Mouse (Mus musculus) lung, adult 2 months (tissue): ENCODE results near the gene Slc10a4. TPM values are rescaled to one million over a fixed set of nuclear protein-coding genes. Genes with fewer than 3 reads are reported as not detected.

Source experiments
- DNase-seq: peaks from one replicate; pipeline ENCODE4 v3.0.0; 2022
- H3K4me1 ChIP-seq: fragments of 200-500 bp; 2 replicates; pipeline ENCODE4 v1.6.1; 2011; ENCODE audit warnings: low read length; ENCODE audit not compliant: control insufficient read depth, insufficient read depth
- H3K4me3 ChIP-seq: fragments of 200-500 bp; replicated peaks from 2 replicates; pipeline ENCODE3; 2011; ENCODE audit warnings: low read depth, mild to moderate bottlenecking, control low read depth, low read length; ENCODE audit errors: extremely low read depth
- CTCF ChIP-seq: fragments of 200-500 bp; IDR thresholded peaks from 2 replicates; pipeline ENCODE4 v1.5.1; 2011; ENCODE audit warnings: mild to moderate bottlenecking, low read length, control low read depth; ENCODE audit not compliant: insufficient read depth
- POLR2A ChIP-seq: fragments of 200-500 bp; IDR thresholded peaks from 2 replicates; pipeline ENCODE4 v1.6.1; 2011; ENCODE audit warnings: low read depth, mild to moderate bottlenecking, control low read depth, low read length, borderline replicate concordance; ENCODE audit errors: extremely low read depth
- WGBS: fragments of 180-500 bp; shearing (Covaris S2); methylation state at CpG from one replicate; pipeline ENCODE4 v1.1.7; 2018; 5-methylcytosine and 5-hydroxymethylcytosine counted together
- polyA plus RNA-seq: library from polyadenylated mRNA; depleted of rRNA; stranded (reverse); fragments of >200 nt; gene quantifications from 2 replicates; pipeline ENCODE4 v1.2.3, GENCODE M21; 2012; rRNA removed

Gene Slc10a4
- 0.12 and 0.17 TPM in 2 replicates for polyA plus RNA-seq

DNA sequence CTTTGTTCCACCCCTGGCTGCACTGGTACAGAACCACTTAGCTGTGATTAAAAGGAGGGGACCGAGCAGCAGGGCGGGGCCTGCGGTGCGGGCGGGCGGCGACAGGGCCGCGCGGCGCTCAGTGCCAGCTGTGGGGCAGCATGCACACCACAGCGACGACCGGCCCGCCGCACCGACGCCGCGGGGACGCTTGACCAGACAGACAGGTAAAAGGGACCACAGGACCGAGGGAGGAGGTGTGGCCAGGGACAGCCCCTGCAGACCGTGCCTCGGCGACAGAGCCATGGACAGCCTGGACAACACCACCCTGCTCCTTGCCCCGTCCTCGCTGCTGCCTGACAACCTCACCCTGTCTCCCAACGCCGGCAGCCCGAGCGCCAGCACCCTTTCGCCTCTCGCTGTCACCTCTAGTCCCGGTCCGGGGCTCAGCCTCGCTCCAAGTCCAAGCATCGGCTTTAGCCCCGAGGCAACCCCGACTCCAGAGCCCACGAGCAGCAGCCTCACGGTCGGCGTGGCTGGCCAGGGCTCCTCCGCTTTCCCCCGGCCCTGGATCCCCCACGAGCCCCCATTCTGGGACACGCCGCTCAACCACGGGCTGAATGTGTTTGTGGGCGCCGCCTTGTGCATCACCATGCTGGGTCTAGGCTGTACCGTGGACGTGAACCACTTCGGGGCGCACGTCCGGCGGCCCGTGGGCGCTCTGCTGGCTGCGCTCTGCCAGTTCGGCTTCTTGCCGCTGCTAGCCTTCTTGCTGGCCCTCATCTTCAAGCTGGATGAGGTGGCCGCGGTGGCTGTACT is at the start of gene Slc10a4:
Gene Slc10a4, plus strand, starts transcription at position 100 of the 798 bp plus-strand sequence.
- TF ChIP-seq CTCF, result no peak
- TF ChIP-seq POLR2A, result no peak
- 7% methylated on average over 65 of the region's 65 CpGs for WGBS
- no peak within 1 kb of the TSS for H3K4me3 ChIP-seq
- DNase-seq, result peak; percentile 15
- H3K4me1 ChIP-seq, result no peaks in the 10 kb centered on the region

DNA sequence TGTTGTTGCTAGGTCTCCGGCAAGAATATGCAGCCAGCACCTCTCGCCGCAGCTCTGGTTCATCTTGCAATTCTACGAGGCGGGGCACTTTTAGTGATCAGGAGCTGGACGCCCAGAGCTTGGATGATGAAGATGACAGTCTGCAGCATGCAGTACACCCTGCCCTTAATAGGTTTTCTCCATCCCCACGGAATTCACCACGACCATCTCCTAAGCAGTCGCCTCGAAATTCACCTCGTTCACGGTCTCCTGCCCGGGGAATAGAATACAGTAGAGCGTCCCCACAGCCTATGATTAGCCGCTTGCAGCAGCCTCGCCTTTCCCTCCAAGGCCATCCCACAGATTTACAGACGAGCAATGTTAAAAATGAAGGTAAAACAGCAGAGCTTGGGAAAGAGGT is 49.4 kb upstream of the Slc10a4 start:
- H3K4me3 ChIP-seq, result no peak overlapping the region
- H3K4me1 ChIP-seq, result no peaks in the 10 kb centered on the region; the same call in 1 of the 2 replicates
- WGBS, result 90% methylated on average over 17 of the region's 17 CpGs
- TF ChIP-seq POLR2A (no peak), CTCF (no peak)
- DNase-seq, result no peak

GRCm38 (mm10) chr5:72960096-72960495 is 46.6 kb upstream of the Slc10a4 start:
- TF ChIP-seq POLR2A, result no peak
- no peak for TF ChIP-seq CTCF
- no peaks in the 10 kb centered on the region for H3K4me1 ChIP-seq
- no peak for DNase-seq
- 64% methylated on average over 6 of the region's 6 CpGs for WGBS
- H3K4me3 ChIP-seq, result no peak overlapping the region

DNA sequence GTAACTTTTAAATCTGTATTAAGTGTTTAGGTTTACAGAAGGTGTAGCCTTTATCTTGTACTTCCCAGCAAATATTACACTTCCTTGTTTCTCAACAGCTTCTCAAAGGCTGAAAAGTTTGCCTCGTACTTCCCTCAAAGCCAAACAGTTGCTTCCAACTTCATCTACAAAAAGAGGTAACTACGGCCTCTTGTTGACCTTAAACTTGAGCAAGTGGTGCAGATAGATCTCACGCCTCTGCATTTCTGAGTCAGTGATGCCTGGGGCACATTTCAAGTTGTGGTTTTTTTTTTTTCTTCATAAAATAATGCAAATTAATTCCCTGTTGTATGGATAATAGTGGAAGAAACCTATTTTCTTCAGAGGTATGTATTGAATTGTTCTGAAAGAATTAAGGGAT is 41.0 kb upstream of the Slc10a4 start:
- no peaks in the 10 kb centered on the region for H3K4me1 ChIP-seq
- 72% methylated on average over 3 of the region's 3 CpGs for WGBS
- no peak for DNase-seq
- TF ChIP-seq POLR2A (no peak), CTCF (no peak)
- no peak overlapping the region for H3K4me3 ChIP-seq

GRCm38 (mm10) chr5:72972435-72972834 is 34.2 kb upstream of the Slc10a4 start:
- Histone ChIP-seq H3K4me1 (no peaks in the 10 kb centered on the region), H3K4me3 (no peak overlapping the region)
- no peak for DNase-seq
- TF ChIP-seq CTCF (no peak), POLR2A (no peak)
- 81% methylated on average over 4 of the region's 4 CpGs for WGBS

DNA sequence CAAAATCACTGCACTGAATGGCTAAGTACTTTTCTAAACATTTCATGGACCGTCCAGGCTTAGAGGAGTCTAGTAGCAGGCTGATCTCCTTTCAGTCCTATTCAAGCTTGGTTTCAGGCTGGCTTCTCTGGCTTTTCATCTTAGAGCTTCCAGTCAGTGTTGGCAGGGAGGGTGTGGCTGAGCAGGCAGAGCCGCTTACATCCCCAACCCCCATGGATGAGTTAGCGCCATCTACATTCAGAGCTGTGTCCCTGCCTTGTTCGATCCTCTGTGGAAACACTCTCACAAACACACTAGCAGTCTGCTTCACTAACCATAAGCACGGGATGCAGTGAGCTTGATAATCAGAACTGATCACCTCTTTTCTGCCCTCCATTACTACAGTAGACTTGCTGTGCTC is 33.7 kb upstream of the Slc10a4 start:
- WGBS, result 61% methylated on average over 5 of the region's 5 CpGs
- no peak for TF ChIP-seq POLR2A
- TF ChIP-seq CTCF, result 0 out of 2 replicates have a peak, but pooled peaks have one; percentile 14
- no peak overlapping the region for H3K4me3 ChIP-seq
- no peak for DNase-seq
- no peaks in the 10 kb centered on the region for H3K4me1 ChIP-seq

DNA sequence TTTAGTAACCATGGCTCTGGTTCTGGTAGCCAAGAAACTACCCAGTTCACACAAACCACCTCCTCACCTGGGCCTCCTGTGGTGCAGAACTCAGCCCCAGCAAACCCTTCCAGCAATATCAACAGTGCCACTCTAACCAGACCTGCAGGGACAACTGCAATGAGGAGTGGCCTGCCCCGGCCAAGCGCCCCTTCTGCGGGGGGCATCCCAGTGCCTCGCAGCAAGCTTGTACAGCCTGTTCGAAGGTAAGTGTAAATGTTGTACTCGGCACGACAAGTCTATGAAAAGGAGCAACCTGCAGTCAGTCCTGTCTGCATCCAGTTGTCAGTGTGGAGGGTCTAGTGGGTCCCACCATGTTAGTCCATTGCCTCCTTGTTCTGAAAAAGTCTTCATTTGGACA is 32.1 kb upstream of the Slc10a4 start, which contains the start of gene Gm10135:
Gene Gm10135, minus strand, starts transcription at position 101 of the 400 bp plus-strand sequence.
- no peak within 1 kb of the TSS for H3K4me3 ChIP-seq
- no peak for DNase-seq
- WGBS, result 94% methylated on average over 7 of the region's 7 CpGs
- H3K4me1 ChIP-seq, result no peaks in the 10 kb centered on the region
- TF ChIP-seq POLR2A, result no peak
- no peak for TF ChIP-seq CTCF

DNA sequence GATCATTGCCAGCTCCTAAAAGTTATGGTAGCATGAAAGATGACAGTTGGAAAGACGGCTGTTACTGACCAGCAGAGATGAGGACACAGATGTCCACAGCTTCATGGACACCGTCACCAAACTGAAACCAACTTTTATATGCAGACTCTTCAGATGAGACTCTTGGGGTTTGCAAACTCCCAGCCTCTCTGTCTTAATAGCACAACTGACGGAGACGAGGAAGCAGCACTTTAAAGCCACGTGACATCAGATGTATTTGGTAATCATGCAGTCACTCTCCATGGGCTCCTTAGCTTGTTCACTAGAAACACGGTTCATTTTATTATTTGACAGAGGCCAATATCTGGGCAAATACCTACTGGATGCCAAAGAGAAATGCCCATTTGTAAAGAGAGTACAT is 30.7 kb upstream of the Slc10a4 start:
- DNase-seq, result no peak
- WGBS, result 83% methylated on average over 6 of the region's 6 CpGs
- Histone ChIP-seq H3K4me3 (no peak overlapping the region), H3K4me1 (no peaks in the 10 kb centered on the region)
- TF ChIP-seq CTCF, result no peak
- no peak for TF ChIP-seq POLR2A

DNA sequence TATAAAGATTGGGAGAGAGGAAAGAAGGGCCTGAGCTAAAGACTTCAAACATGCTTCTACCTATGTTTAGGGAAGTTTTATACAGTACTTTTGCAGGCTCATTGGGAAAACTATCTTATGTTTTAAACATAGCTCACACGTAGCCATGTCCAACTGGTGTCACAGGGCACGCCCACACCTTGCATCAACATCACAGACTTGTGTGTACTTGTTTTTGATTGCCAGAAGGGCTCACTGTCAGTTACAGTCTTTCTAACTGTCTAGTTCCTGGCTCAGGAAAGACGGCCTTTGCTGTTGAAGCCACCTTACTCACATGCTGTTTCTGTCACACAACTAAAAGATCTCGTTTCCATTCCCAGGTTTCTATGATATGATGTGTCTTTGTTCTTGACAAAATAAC is 30.1 kb upstream of the Slc10a4 start:
- TF ChIP-seq CTCF, result no peak
- TF ChIP-seq POLR2A, result no peak
- DNase-seq, result no peak
- no peak overlapping the region for H3K4me3 ChIP-seq
- WGBS, result 82% methylated on average over 4 of the region's 4 CpGs
- H3K4me1 ChIP-seq, result no peaks in the 10 kb centered on the region

DNA sequence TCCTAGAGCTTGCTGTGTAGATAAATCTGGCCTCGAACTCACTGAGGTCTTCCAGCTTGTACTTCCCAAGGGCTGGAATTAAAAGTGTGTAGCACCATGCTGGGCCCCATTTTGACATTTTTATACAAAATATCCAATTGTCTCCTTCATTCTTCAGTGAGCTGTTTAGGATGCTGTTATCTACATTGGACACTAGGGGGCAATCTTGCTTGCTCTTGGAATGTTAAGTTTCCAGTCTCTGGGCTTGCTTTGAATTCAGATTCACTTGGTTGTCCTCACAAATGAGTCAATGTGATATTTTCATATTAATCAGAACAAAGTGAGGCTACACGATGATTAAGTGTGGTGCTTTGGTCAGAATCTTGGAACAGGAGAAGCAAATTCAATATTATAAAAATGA is 22.6 kb upstream of the Slc10a4 start:
- WGBS, result 5% methylated on average over 2 of the region's 2 CpGs
- DNase-seq, result no peak
- Histone ChIP-seq H3K4me3 (no peak overlapping the region), H3K4me1 (no peaks in the 10 kb centered on the region)
- TF ChIP-seq POLR2A (no peak), CTCF (peak; percentile 25; the same call in 1 of the 2 replicates)
